7 mouse cellular contexts compared by ENCODE assay signal in the genomic region with DNA sequence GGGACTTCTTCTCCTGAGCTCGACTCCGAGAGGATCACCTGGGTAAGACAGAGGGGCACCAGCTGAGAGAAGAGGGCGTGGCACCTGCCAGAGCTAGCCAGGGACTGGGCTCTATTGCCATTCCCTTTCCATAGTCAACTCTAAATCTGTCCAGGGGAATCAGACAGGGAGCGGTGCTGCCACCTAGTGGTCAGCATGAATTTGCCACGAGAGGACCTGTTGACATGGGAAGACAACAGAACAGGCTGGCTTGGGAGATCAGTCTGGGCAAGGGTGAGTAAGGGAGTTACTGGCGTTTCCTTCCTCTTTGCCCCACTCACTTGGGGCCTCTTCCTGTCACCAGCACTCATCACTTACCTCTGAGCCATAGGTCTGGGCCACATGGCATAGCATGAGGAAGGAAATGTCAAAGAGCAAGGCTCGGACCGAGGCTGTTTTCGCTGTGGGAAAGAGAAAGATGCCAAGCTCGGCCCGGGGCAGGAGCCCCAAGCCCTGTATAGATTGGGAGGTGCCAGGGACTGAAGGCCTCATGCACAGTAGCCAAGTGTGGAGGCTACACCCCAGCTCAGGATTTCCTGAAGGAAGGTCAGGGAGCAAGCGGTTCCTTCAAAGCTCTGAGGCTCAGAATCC. TPM values are rescaled to one million over a fixed set of nuclear protein-coding genes. Genes with fewer than 3 reads are reported as not detected.
DNase-seq lines count a peak whose midpoint lies in the region; ATAC-seq lines count a peak whose summit lies in the region.

No protein-coding gene starts in this region.

- peak; percentile 77 for ATAC-seq in megakaryocyte progenitor cell, adult 5-6 weeks (replicated peaks; ENCODE audit: poor library complexity)

- DNase-seq in adipocyte (ENCODE audit: low spot score) = peak; percentile 99
- DNase-seq in cerebellum, postnatal 25 days = peak; percentile 86 to 90
- DNase-seq in gastrocnemius, adult 18-20 months (ENCODE audit: low spot score) = peak; percentile 87
- DNase-seq in hindlimb bud, embryonic 11.5 days (ENCODE audit: extremely low spot score, low read depth, low spot score) = peak; percentile 61
- peak; percentile 65 to 87 for DNase-seq in left cerebral cortex, postnatal 10 days (ENCODE audit: extremely low spot score in 1 of 2, low spot score in 2 of 2)
- peak; percentile 48 to 73 for DNase-seq in spleen, adult 18-20 months

- intact Hi-C loops in left cerebral cortex, postnatal 10 days (cut with DNase I) = loop anchor here (5.0 kb wide), 1 partner anchor 77 kb away; no protein-coding TSS in a partner anchor

RNA-seq across cellular contexts. Expression of a gene that starts 9.5 kb away (rescaled TPM):
- not detected for total RNA-seq in gastrocnemius, adult 18-20 months (2021)
- total RNA-seq in left cerebral cortex, postnatal 10 days (2021) = not detected
- not detected in 2 replicates for total RNA-seq in megakaryocyte progenitor cell, adult 5-6 weeks (2015)
- total RNA-seq in megakaryocyte progenitor cell, adult 5-6 weeks (2017) = not detected in 2 replicates

RNA-seq across cellular contexts. Expression of a gene that starts 18.7 kb away (rescaled TPM):
- total RNA-seq in gastrocnemius, adult 18-20 months (2021) = 10 to 100 TPM; 48.1 to 53.3 TPM
- 100 to 1,000 TPM in 1 of 2 experiments, 10 to 100 TPM in 1; 91.7 to 102 TPM for total RNA-seq in left cerebral cortex, postnatal 10 days (2021)
- total RNA-seq in megakaryocyte progenitor cell, adult 5-6 weeks (2015) = 28.7 and 30.9 TPM in 2 replicates
- total RNA-seq in megakaryocyte progenitor cell, adult 5-6 weeks (2017) = 36.2 and 46.3 TPM in 2 replicates

RNA-seq across cellular contexts. Expression of a gene that starts 28.2 kb away (rescaled TPM):
- 100 to 1,000 TPM; 105 to 106 TPM for total RNA-seq in gastrocnemius, adult 18-20 months (2021)
- 100 to 1,000 TPM; 136 to 138 TPM for total RNA-seq in left cerebral cortex, postnatal 10 days (2021)
- 38.0 and 38.6 TPM in 2 replicates for total RNA-seq in megakaryocyte progenitor cell, adult 5-6 weeks (2015)
- 70.9 and 71.9 TPM in 2 replicates for total RNA-seq in megakaryocyte progenitor cell, adult 5-6 weeks (2017)

RNA-seq across cellular contexts. Expression of a gene that starts 29.9 kb away (rescaled TPM):
- 10 to 100 TPM; 78.3 to 85.2 TPM for total RNA-seq in gastrocnemius, adult 18-20 months (2021)
- total RNA-seq in left cerebral cortex, postnatal 10 days (2021) = 1,000 to 10,000 TPM; 1,115 to 1,123 TPM
- 34.2 and 34.6 TPM in 2 replicates for total RNA-seq in megakaryocyte progenitor cell, adult 5-6 weeks (2015)
- 21.8 and 25.3 TPM in 2 replicates for total RNA-seq in megakaryocyte progenitor cell, adult 5-6 weeks (2017)

RNA-seq across cellular contexts. Expression of a gene that starts 46.4 kb away (rescaled TPM):
- total RNA-seq in gastrocnemius, adult 18-20 months (2021) = under 1 TPM; 0.83 to 0.89 TPM
- under 1 TPM; 0.13 to 0.16 TPM for total RNA-seq in left cerebral cortex, postnatal 10 days (2021)
- not detected in 2 replicates for total RNA-seq in megakaryocyte progenitor cell, adult 5-6 weeks (2015)
- total RNA-seq in megakaryocyte progenitor cell, adult 5-6 weeks (2017) = not detected in 2 replicates

Comparison
In these comparisons a context has a peak if more than half of its experiments do, and no peak if none do; other contexts are left out.
1. Peak in every context shown above with its lines: DNase-seq and ATAC-seq.